Mouse (Mus musculus) layer of hippocampus, adult 11-12 months (tissue): ENCODE measurements around the gene Ermap.

Experiments used
- DNase-seq: peaks from one replicate; pipeline ENCODE4 v3.0.0; 2022; ENCODE audit warnings: low spot score

Ermap gene

GRCm38 (mm10) chr4:119137313-119137712, 52.5 kb downstream of the Ermap start:
- no peak for DNase-seq

- no peak for DNase-seq
Observed at GRCm38 (mm10) chr4:119133860-119134259, 56.0 kb downstream of the Ermap start.

GRCm38 (mm10) chr4:119133306-119133705, 56.5 kb downstream of the Ermap start:
- no peak for DNase-seq

GRCm38 (mm10) chr4:119131189-119131910, 58.5 kb downstream of the Ermap start:
- DNase-seq: no peak

- DNase-seq: no peak
Observed at GRCm38 (mm10) chr4:119129096-119129495, 60.7 kb downstream of the Ermap start.

- no peak for DNase-seq
Observed at GRCm38 (mm10) chr4:119128547-119128946, 61.3 kb downstream of the Ermap start.

GRCm38 (mm10) chr4:119127229-119127628, 62.6 kb downstream of the Ermap start:
- DNase-seq: no peak

- no peak for DNase-seq
Observed at GRCm38 (mm10) chr4:119125577-119126270, 64.1 kb downstream of the Ermap start.
